Mouse (Mus musculus): Measurements from ENCODE around the gene Fam78a.

DNA sequence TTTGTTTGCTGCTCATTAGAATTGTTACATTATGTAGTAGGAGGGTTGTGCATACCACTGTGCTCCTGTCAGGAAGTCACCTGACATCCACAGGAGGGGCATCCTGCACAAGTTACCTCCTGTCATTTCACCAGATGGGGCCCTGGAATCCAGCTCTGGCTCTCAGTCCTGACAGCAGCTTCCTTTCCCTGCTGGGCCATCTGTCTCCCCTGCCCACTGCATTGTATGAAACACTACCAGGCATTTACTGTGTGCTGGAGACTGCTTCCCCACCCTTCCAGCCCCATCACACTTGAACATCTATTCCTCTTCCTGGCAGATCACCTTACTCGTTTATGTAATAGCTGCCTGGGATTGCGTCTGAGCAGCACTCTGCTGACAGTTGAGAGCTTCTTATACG is 55.0 kb downstream of the Fam78a start:
- TF ChIP-seq CTCF (IDR thresholded peaks at IDR 0.05; ENCODE audit: low read depth, low read length) (no peak), POLR2A (IDR thresholded peaks at IDR 0.05; ENCODE audit: insufficient read depth, low read length) (no peak)

All from ES-Bruce4 (cell line).